In the genomic region with DNA sequence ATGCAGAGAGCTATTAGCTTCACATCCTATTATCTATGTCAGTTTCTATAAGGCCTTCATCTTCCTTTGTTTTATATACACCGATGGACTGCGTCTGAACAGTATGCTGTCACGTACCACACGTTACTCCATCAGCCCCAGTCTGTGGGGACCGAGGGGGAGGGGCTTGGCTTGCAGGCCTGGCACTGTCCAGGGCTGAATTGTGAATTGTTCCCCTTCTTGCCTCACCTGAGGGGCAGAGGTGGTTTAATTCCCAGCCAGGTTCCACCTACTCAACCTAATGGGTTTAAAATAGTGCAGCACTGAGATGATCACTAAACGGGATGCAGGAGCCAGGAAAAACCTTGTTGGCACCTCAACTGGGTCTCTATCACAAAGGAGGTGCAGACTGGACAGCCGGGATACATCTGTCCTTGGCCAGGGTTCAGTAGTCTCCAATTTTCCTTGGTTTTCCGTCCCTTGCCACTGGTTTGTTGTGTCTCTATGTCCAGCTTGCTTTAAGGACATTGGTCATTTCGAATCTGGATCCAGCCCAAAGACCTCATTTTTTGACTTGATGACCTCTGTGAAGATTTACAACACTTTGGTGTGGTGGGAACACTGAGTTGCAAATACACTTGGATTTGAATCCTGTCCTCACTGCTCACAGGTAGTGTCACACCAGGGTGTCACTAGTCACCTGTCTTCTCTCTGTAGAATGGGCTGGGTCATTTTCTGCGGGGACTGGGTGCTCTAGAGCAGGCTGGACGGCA, we compare ENCODE assay signal across 20 mouse cellular contexts. TPM values are rescaled to one million over a fixed set of nuclear protein-coding genes. Genes with fewer than 3 reads are reported as not detected.
DNase-seq lines count a peak whose midpoint lies in the region; ATAC-seq and TF ChIP-seq lines count a peak whose summit lies in the region.
"Had no signal": no experiment of that assay in that cellular context is flagged by ENCODE, and none has a peak within 500 bp of the region (broad histone marks: within the 10 kb centered on the region; RNA-seq: fewer than 3 reads in every experiment).

No protein-coding gene starts in this region.

- ATAC-seq in megakaryocyte, adult 5-6 weeks (ENCODE audit: poor library complexity, severe bottlenecking): no peak
- ATAC-seq: activated CD4-positive, CD25-positive, alpha-beta regulatory T cell, adult 4 months; forebrain, embryonic 16.5 days; hindbrain, postnatal 0 days; Patski had no signal

- no peak overlapping the region for H3K4me3 ChIP-seq in gastrocnemius, adult 2 months
- peak overlapping the region; percentile 8 for H3K4me3 ChIP-seq in megakaryocyte, embryonic 14.5 days (replicated peaks)
- H3K4me3 ChIP-seq: embryonic facial prominence, embryonic 12.5 days; forebrain, embryonic 12.5 days had no signal

- H3K4me1 ChIP-seq in megakaryocyte, embryonic 14.5 days: peaks cover 67% of the 10 kb centered on the region

- TF ChIP-seq CTCF in gastrocnemius, adult 2 months (IDR thresholded peaks at IDR 0.05): no peak

- H3K36me3 ChIP-seq in megakaryocyte, embryonic 14.5 days (replicated peaks; ENCODE audit: low read length): peaks cover 55% of the 10 kb centered on the region
- H3K36me3 ChIP-seq: embryonic facial prominence, embryonic 12.5 days; forebrain, embryonic 12.5 days; heart, embryonic 13.5 days had no signal

- intact Hi-C loops in gastrocnemius, adult 2 months (cut with DNase I): no loop called here

- H3K27ac ChIP-seq in gastrocnemius, adult 2 months: peak overlapping the region; percentile 99; the same call in 1 of the 2 replicates
- H3K27ac ChIP-seq: embryonic facial prominence, embryonic 12.5 days; forebrain, embryonic 12.5 days; hindbrain, postnatal 0 days had no signal

- H3K27me3 ChIP-seq in megakaryocyte, embryonic 14.5 days (replicated peaks): no peaks in the 10 kb centered on the region
- H3K27me3 ChIP-seq: CH12.LX; embryonic facial prominence, embryonic 12.5 days; forebrain, embryonic 12.5 days; heart, embryonic 13.5 days; Patski had no signal

- peak; percentile 25 for DNase-seq in cerebellum, adult 11 months
- no peak for DNase-seq in cerebellum, adult 18-20 months
- no peak for DNase-seq in gastrocnemius, adult 2 months
- no peak for DNase-seq in gastrocnemius, adult 8-10 months (ENCODE audit: low spot score in 2 of 2)
- DNase-seq: adrenal gland, adult 2 months; cerebellum, postnatal 14 days; gastrocnemius, postnatal 25 days; heart, adult 11 months; heart, postnatal 36 days; kidney, adult 11 months had no signal

- H3K9me3 ChIP-seq in megakaryocyte, embryonic 14.5 days: no peaks in the 10 kb centered on the region; the same call in 1 of the 2 replicates
- H3K9me3 ChIP-seq: embryonic facial prominence, embryonic 12.5 days; forebrain, embryonic 12.5 days had no signal

RNA-seq across cellular contexts. Expression of gene Dyrk1a, which starts 2.8 kb away (rescaled TPM):
- 10 to 100 TPM; 94.4 to 98.0 TPM for total RNA-seq in gastrocnemius, adult 2 months (2021)
- total RNA-seq in gastrocnemius, adult 8-10 months (2022): 100 to 1,000 TPM in 3 of 4 experiments, 10 to 100 TPM in 1; 95.4 to 131 (median 109) TPM
- 5.9 and 6.5 TPM in 2 replicates for polyA plus RNA-seq in megakaryocyte, embryonic 14.5 days (2012; ENCODE audit: insufficient read depth, low replicate concordance)
- total RNA-seq in megakaryocyte, adult 5-6 weeks (2015): 65.9 and 67.4 TPM in 2 replicates
- 62.2 and 66.8 TPM in 2 replicates for total RNA-seq in megakaryocyte, adult 5-6 weeks (2017)

RNA-seq across cellular contexts. Expression of gene Vps26c, which starts 40.4 kb away (rescaled TPM):
- 10 to 100 TPM in 1 of 2 experiments, 1 to 10 TPM in 1; 8.2 to 10.4 TPM for total RNA-seq in gastrocnemius, adult 2 months (2021)
- 10 to 100 TPM in 3 of 4 experiments, 1 to 10 TPM in 1; 8.6 to 12.1 (median 10.2) TPM for total RNA-seq in gastrocnemius, adult 8-10 months (2022)
- polyA plus RNA-seq in megakaryocyte, embryonic 14.5 days (2012; ENCODE audit: insufficient read depth, low replicate concordance): 2.8 and 3.1 TPM in 2 replicates
- total RNA-seq in megakaryocyte, adult 5-6 weeks (2015): 39.2 and 43.3 TPM in 2 replicates
- total RNA-seq in megakaryocyte, adult 5-6 weeks (2017): 45.6 and 46.0 TPM in 2 replicates
